Mouse (Mus musculus) spleen, adult 2 months (tissue): ENCODE measurements around the gene Hist1h2bn.

ENCODE experiments used
- CTCF ChIP-seq: fragments of 200-500 bp; IDR thresholded peaks from 2 replicates; pipeline ENCODE4 v1.5.1; 2011; ENCODE audit warnings: mild to moderate bottlenecking, inconsistent platforms; ENCODE audit not compliant: insufficient read depth, insufficient read length, insufficient replicate concordance; ENCODE audit errors: extremely low read depth
- POLR2A ChIP-seq: fragments of 200-500 bp; IDR thresholded peaks from 2 replicates; pipeline ENCODE4 v1.6.1; 2011; ENCODE audit warnings: low read depth, low read length, inconsistent platforms

- TF ChIP-seq CTCF, result no peak
- TF ChIP-seq POLR2A, result no peak
These were observed 38.6 kb upstream of the Hist1h2bn start for GRCm38 (mm10) chr13:21715131-21715863.
